ENCODE assay signal across 8 mouse cellular contexts in the genomic region with DNA sequence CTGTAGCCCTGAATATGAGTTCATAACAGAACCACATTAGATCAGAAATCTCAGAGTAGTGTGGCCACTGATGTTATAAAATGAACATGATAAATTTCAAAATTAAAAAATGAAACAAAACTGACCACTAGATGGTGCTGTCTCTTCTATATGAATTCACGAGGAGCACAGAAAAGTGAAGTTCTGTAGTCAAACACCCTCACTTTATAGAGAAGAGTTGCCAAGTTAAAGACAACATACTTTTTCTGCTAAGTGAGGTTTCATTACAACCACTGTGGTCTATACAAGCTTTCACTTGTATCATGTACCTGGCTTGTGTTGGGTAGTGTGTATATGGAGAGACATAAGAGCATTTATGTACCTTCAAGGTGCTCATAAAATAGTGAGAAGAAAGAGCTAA. TPM values are rescaled to one million over a fixed set of nuclear protein-coding genes. Genes with fewer than 3 reads are reported as not detected.
A peak's percentile ranks its signal among the peaks of the same experiment; 100 is the strongest.
DNase-seq lines count a peak whose midpoint lies in the region; ATAC-seq and TF ChIP-seq lines count a peak whose summit lies in the region.

No protein-coding gene starts in this region.

- DNase-seq in heart, adult 8-10 months (ENCODE audit: low spot score), result peak; percentile 76
- no peak for DNase-seq in heart, postnatal 25 days (ENCODE audit: low spot score)
- DNase-seq in B cell, adult 2 months, result peak; percentile 14 to 19
- DNase-seq in brain, embryonic 18.5 days (ENCODE audit: low read depth, low spot score), result peak; percentile 18
- peak; percentile 81 for DNase-seq in lung, postnatal 0 days (ENCODE audit: low spot score)
- no peak for DNase-seq in testis, postnatal 10 days (ENCODE audit: low spot score)
- no peak for DNase-seq in spleen, adult 18-20 months
- DNase-seq in layer of hippocampus, adult 8-10 months (ENCODE audit: low spot score in 2 of 2), result no peak

- no peaks in the 10 kb centered on the region for H3K9me3 ChIP-seq in lung, postnatal 0 days (ENCODE audit: low read length)

- no peak; the same call in 1 of the 2 replicates for ATAC-seq in lung, postnatal 0 days

- H3K4me1 ChIP-seq in lung, postnatal 0 days (ENCODE audit: insufficient read depth, low read depth, low read length), result no peaks in the 10 kb centered on the region

- no peak overlapping the region for H3K4me2 ChIP-seq in lung, postnatal 0 days (replicated peaks; ENCODE audit: low read depth, low read length)

- intact Hi-C loops in heart, postnatal 25 days (cut with DNase I), result loop anchor here (1.0 to 2.0 kb wide), 2 partner anchors 284 to 307 kb away; no protein-coding TSS in a partner anchor

- peak; percentile 70 for TF ChIP-seq CTCF in lung, postnatal 0 days (IDR thresholded peaks at IDR 0.05)

- WGBS in lung, postnatal 0 days, result 0% methylated on average over 1 of the region's 1 CpGs

- H3K9ac ChIP-seq in lung, postnatal 0 days (replicated peaks; ENCODE audit: low read depth), result no peak overlapping the region

- no peak overlapping the region for H3K27ac ChIP-seq in lung, postnatal 0 days (ENCODE audit: low read length)

- H3K4me3 ChIP-seq in lung, postnatal 0 days (ENCODE audit: low read depth, low read length), result no peak overlapping the region

- no peaks in the 10 kb centered on the region for H3K36me3 ChIP-seq in lung, postnatal 0 days (ENCODE audit: insufficient read depth, low read length)

- TF ChIP-seq EP300 in lung, postnatal 0 days (IDR thresholded peaks at IDR 0.05), result no peak

- no peaks in the 10 kb centered on the region for H3K27me3 ChIP-seq in lung, postnatal 0 days (replicated peaks; ENCODE audit: insufficient read depth, low read length)

RNA-seq across cellular contexts. Expression of a gene that starts 19.4 kb away (rescaled TPM):
- 10 to 100 TPM; 41.2 to 46.0 (median 41.6) TPM for total RNA-seq in heart, adult 8-10 months (2022)
- total RNA-seq in heart, postnatal 25 days (2021), result 10 to 100 TPM; 54.1 to 54.7 TPM
- polyA plus RNA-seq in lung, postnatal 0 days (2015; fragmentation: Nextera tagmentation; extraction: Ambion mirVana), result 158 and 187 TPM in 2 replicates
- total RNA-seq in layer of hippocampus, adult 8-10 months (2022), result 10 to 100 TPM; 35.4 to 39.7 (median 38.1) TPM

Comparison
In these comparisons a context has a peak if more than half of its experiments do, and no peak if none do; other contexts are left out.
1. DNase-seq: peak in heart, adult 8-10 months (single experiment), B cell, adult 2 months (2 of 2), brain, embryonic 18.5 days (single experiment) and lung, postnatal 0 days (single experiment); none in heart, postnatal 25 days (single experiment), testis, postnatal 10 days (single experiment), spleen, adult 18-20 months (0 of 2) and layer of hippocampus, adult 8-10 months (0 of 2).